Mouse (Mus musculus): Measurements from ENCODE around the gene Hist1h1e. TPM values are rescaled to one million over a fixed set of nuclear protein-coding genes. Genes with fewer than 3 reads are reported as not detected.
A peak's percentile ranks its signal among the peaks of the same experiment; 100 is the strongest.
"Not testable (repeated sequence)": the region's sequence is repeated elsewhere in the genome, so short reads cannot be mapped to it uniquely, and the experiment has no call there.

Gene Hist1h1e
- total and polyA plus RNA-seq, 3 experiments = 1.9 to 486 (median 18.3) TPM

GRCm38 (mm10) chr13:23576351-23576881, 45.9 kb downstream of the Hist1h1e start (continued):
- peak; percentile 73; the same call in 1 of the 2 replicates for TF ChIP-seq ZMIZ1 (IDR thresholded peaks at IDR 0.05; ENCODE audit: low read depth, low read length)
- TF ChIP-seq E2F4 (IDR thresholded peaks at IDR 0.05; ENCODE audit: insufficient replicate concordance, low read depth, low read length) = no peak
- peak; percentile 50; the same call in 1 of the 2 replicates for TF ChIP-seq SIN3A (IDR thresholded peaks at IDR 0.05; ENCODE audit: low read length)
- TF ChIP-seq JUN (IDR thresholded peaks at IDR 0.05; ENCODE audit: insufficient read depth, low read depth, low read length) = no peak
- TF ChIP-seq POLR2AphosphoS2 (IDR thresholded peaks at IDR 0.05; ENCODE audit: low read depth, low read length) = peak; percentile 99
- peak; percentile 63 for TF ChIP-seq NELFE (IDR thresholded peaks at IDR 0.05; ENCODE audit: low read depth, low read length)
- TF ChIP-seq ZNF384 (IDR thresholded peaks at IDR 0.05; ENCODE audit: low read depth, low read length) = no peak
- peak; percentile 75 for TF ChIP-seq POLR2A (IDR thresholded peaks at IDR 0.05; ENCODE audit: low read depth, low read length)

GRCm38 (mm10) chr13:23575864-23576313, 46.5 kb downstream of the Hist1h1e start:
- H3K79me2 ChIP-seq (replicated peaks; ENCODE audit: control insufficient read depth, extremely low read depth, insufficient read depth, poor library complexity, severe bottlenecking); H3K36me3 ChIP-seq (replicated peaks in 1 of 2; ENCODE audit: control insufficient read depth in 1 of 2, insufficient read depth in 1 of 2, low read length in 1 of 2); DNase-seq (ENCODE audit: extremely low read depth); dilution Hi-C loops (cut with MboI; ENCODE audit: extremely low pct_ligation_motif_present, extremely low pct_unique_long_range_greater_than_20kb, low sequenced_read_pairs); in situ Hi-C loops (cut with MboI; ENCODE audit: low pct_ligation_motif_present, low pct_unique_long_range_greater_than_20kb, low sequenced_read_pairs); H3K9me3 ChIP-seq (replicated peaks; ENCODE audit: low read length); H3K27me3 ChIP-seq (replicated peaks): not testable (repeated sequence)
- Histone ChIP-seq H3K4me3 (replicated peaks in 1 of 3; ENCODE audit: low read depth in 2 of 3, low read length in 2 of 3, poor library complexity in 1 of 3) (peak overlapping the region; percentile 19 to 69 (median 46)), H3K4me2 (ENCODE audit: insufficient read depth, low read depth, poor library complexity, severe bottlenecking) (peak overlapping the region; percentile 58; the same call in 1 of the 2 replicates), H3K27ac (ENCODE audit: insufficient read depth, low read depth) (peak overlapping the region; percentile 87), H3K4me1 (ENCODE audit: control insufficient read depth in 1 of 2, insufficient read depth in 2 of 2) (peaks cover 0 to 20% of the 10 kb centered on the region in 2 experiments; a peak in 2 of 4 replicates), H3K9ac (ENCODE audit: insufficient read depth, low read depth) (peak overlapping the region; percentile 88)
- TF ChIP-seq SIN3A (IDR thresholded peaks at IDR 0.05; ENCODE audit: low read length) (peak; percentile 8; the same call in 1 of the 2 replicates), POLR2A (IDR thresholded peaks at IDR 0.05; ENCODE audit: low read depth, low read length) (peak; percentile 92), NELFE (IDR thresholded peaks at IDR 0.05; ENCODE audit: low read depth, low read length) (peak; percentile 83), ZMIZ1 (IDR thresholded peaks at IDR 0.05; ENCODE audit: low read depth, low read length) (peak; percentile 98), MXI1 (IDR thresholded peaks at IDR 0.05; ENCODE audit: low read depth, low read length) (peak; percentile 6; the same call in 1 of the 2 replicates), UBTF (IDR thresholded peaks at IDR 0.05; ENCODE audit: low read depth, low read length) (peak; percentile 91), HCFC1 (IDR thresholded peaks at IDR 0.05; ENCODE audit: low read depth, low read length) (0 out of 2 replicates have a peak, but pooled peaks have one; percentile 6)

GRCm38 (mm10) chr13:23575271-23575851, 47.0 kb downstream of the Hist1h1e start, which contains the start of gene Hist1h3d:
Gene Hist1h3d (plus strand): TSS chr13:23575763.
- Histone ChIP-seq H3K4me1 (ENCODE audit: control insufficient read depth in 1 of 2, insufficient read depth in 2 of 2) (peaks cover 0 to 15% of the 10 kb centered on the region in 2 experiments; a peak in 2 of 4 replicates), H3K4me2 (ENCODE audit: insufficient read depth, low read depth, poor library complexity, severe bottlenecking) (peak within 1 kb of the TSS; percentile 58), H3K79me2 (replicated peaks; ENCODE audit: control insufficient read depth, extremely low read depth, insufficient read depth, poor library complexity, severe bottlenecking) (no peaks in the 10 kb centered on the region), H3K9ac (ENCODE audit: insufficient read depth, low read depth) (peak within 1 kb of the TSS; percentile 88), H3K9me3 (replicated peaks; ENCODE audit: low read length) (no peaks in the 10 kb centered on the region), H3K27me3 (replicated peaks) (no peaks in the 10 kb centered on the region), H3K4me3 (replicated peaks in 1 of 3; ENCODE audit: low read depth in 2 of 3, low read length in 2 of 3, poor library complexity in 1 of 3) (peak within 1 kb of the TSS; percentile 19 to 69 (median 46)), H3K27ac (ENCODE audit: insufficient read depth, low read depth) (peak within 1 kb of the TSS; percentile 87), H3K36me3 (replicated peaks in 1 of 2; ENCODE audit: control insufficient read depth in 1 of 2, insufficient read depth in 1 of 2, low read length in 1 of 2) (no peaks in the 10 kb centered on the region)
- dilution Hi-C loops (cut with MboI; ENCODE audit: extremely low pct_ligation_motif_present, extremely low pct_unique_long_range_greater_than_20kb, low sequenced_read_pairs) = no loop called here
- in situ Hi-C loops (cut with MboI; ENCODE audit: low pct_ligation_motif_present, low pct_unique_long_range_greater_than_20kb, low sequenced_read_pairs) = no loop called here
- peak; percentile 92 for DNase-seq (ENCODE audit: extremely low read depth)
- TF ChIP-seq CHD1 (IDR thresholded peaks at IDR 0.05; ENCODE audit: low read depth, low read length) (no peak), SMC3 (IDR thresholded peaks at IDR 0.05; ENCODE audit: low read depth, low read length) (no peak), ZKSCAN1 (IDR thresholded peaks at IDR 0.05; ENCODE audit: borderline replicate concordance, low read depth, low read length) (no peak), MEF2A (IDR thresholded peaks at IDR 0.05; ENCODE audit: borderline replicate concordance, low read depth, low read length) (no peak), ZNF384 (IDR thresholded peaks at IDR 0.05; ENCODE audit: low read depth, low read length) (0 out of 2 replicates have a peak, but pooled peaks have one; percentile 24), MAX (IDR thresholded peaks at IDR 0.05; ENCODE audit: low read length) (no peak), ZMIZ1 (IDR thresholded peaks at IDR 0.05; ENCODE audit: low read depth, low read length) (peak; percentile 97), UBTF (IDR thresholded peaks at IDR 0.05; ENCODE audit: low read depth, low read length) (no peak), KAT2A (IDR thresholded peaks at IDR 0.05; ENCODE audit: insufficient replicate concordance, low read length) (no peak), JUN (IDR thresholded peaks at IDR 0.05; ENCODE audit: insufficient read depth, low read depth, low read length) (peak; percentile 15; the same call in 1 of the 2 replicates), MYC (IDR thresholded peaks at IDR 0.05; ENCODE audit: low read depth, low read length) (peak; percentile 79; the same call in 1 of the 2 replicates), CTCF (conservative IDR thresholded peaks at IDR 0.05 in 1 of 2, IDR thresholded peaks at IDR 0.05 in 1 of 2; ENCODE audit: low read depth in 2 of 2, low read length in 2 of 2) (no peak), TBP (conservative IDR thresholded peaks at IDR 0.05; ENCODE audit: low read depth, low read length) (peak; percentile 99), IRF4 (IDR thresholded peaks at IDR 0.05; ENCODE audit: low read depth, low read length) (no peak), PAX5 (IDR thresholded peaks at IDR 0.05; ENCODE audit: low read length) (no peak), BHLHE40 (IDR thresholded peaks at IDR 0.05; ENCODE audit: low read depth, low read length) (peak; percentile 26; the same call in 1 of the 2 replicates), ETS1 (conservative IDR thresholded peaks at IDR 0.05; ENCODE audit: low read depth, low read length) (no peak), POLR2AphosphoS2 (IDR thresholded peaks at IDR 0.05; ENCODE audit: low read depth, low read length) (peak; percentile 5; the same call in 1 of the 2 replicates), NELFE (IDR thresholded peaks at IDR 0.05; ENCODE audit: low read depth, low read length) (peak; percentile 95), MXI1 (IDR thresholded peaks at IDR 0.05; ENCODE audit: low read depth, low read length) (0 out of 2 replicates have a peak, but pooled peaks have one; percentile 51), POLR2A (IDR thresholded peaks at IDR 0.05; ENCODE audit: low read depth, low read length) (no peak; the same call in 1 of the 2 replicates), JUND (conservative IDR thresholded peaks at IDR 0.05; ENCODE audit: low read depth, low read length) (peak; percentile 62; the same call in 1 of the 2 replicates)
